Mouse (Mus musculus) bone marrow, adult 2 months (tissue): ENCODE data around the gene Gm44511.

Experiments
- CTCF ChIP-seq: fragments of 200-500 bp; IDR thresholded peaks from 2 replicates; pipeline ENCODE4 v1.5.1; 2011; ENCODE audit warnings: low read length, control low read depth; ENCODE audit not compliant: control insufficient read depth, insufficient read depth
- POLR2A ChIP-seq: fragments of 200-500 bp; IDR thresholded peaks from 2 replicates; pipeline ENCODE4 v1.6.1; 2011; ENCODE audit warnings: low read depth, mild to moderate bottlenecking, control low read depth, low read length, borderline replicate concordance; ENCODE audit not compliant: control insufficient read depth

GRCm38 (mm10) chr6:128764598-128764997, 61.5 kb downstream of the Gm44511 start:
- TF ChIP-seq CTCF (no peak), POLR2A (no peak)
